Mouse (Mus musculus): ENCODE data around the gene Naa16.

Gene Naa16

GRCm38 (mm10) chr14:79299230-79299629 lies 91.3 kb downstream of the Naa16 start:
- in situ Hi-C loops (cut with MboI, MseI) = no loop called here

- in situ Hi-C loops (cut with MboI, MseI) = no loop called here
Observed at GRCm38 (mm10) chr14:79298314-79298992, 92.1 kb downstream of the Naa16 start.

GRCm38 (mm10) chr14:79296836-79297235 lies 93.7 kb downstream of the Naa16 start:
- in situ Hi-C loops (cut with MboI, MseI) = no loop called here

- in situ Hi-C loops (cut with MboI, MseI) = no loop called here
Observed at GRCm38 (mm10) chr14:79296201-79296600, 94.4 kb downstream of the Naa16 start.

- in situ Hi-C loops (cut with MboI, MseI) = no loop called here
Observed at GRCm38 (mm10) chr14:79295579-79295978, 95.0 kb downstream of the Naa16 start.

DNA sequence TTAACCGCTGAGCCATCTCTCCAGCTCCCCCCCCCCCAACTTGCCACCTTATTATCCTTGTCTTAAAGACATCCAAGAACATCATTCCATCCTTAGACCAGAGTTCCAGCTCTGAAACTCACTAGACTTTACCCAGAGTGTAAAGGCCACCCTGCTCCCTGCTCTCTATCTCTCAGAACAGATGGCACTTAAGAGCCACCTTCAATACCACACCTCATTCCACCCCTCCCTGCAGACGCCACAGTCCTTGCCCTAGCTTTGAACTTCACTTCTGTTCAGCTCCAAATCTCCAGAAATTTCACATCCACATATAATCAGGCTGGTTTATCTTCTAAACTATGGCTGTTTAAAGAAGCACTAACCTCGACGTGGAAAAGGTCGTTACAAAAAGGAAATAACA lies 95.6 kb downstream of the Naa16 start:
- in situ Hi-C loops (cut with MboI, MseI) = no loop called here

- in situ Hi-C loops (cut with MboI, MseI) = no loop called here
Observed at GRCm38 (mm10) chr14:79294051-79294814, 96.3 kb downstream of the Naa16 start.

- in situ Hi-C loops (cut with MboI, MseI) = no loop called here
Observed at GRCm38 (mm10) chr14:79293119-79293780, 97.3 kb downstream of the Naa16 start.

DNA sequence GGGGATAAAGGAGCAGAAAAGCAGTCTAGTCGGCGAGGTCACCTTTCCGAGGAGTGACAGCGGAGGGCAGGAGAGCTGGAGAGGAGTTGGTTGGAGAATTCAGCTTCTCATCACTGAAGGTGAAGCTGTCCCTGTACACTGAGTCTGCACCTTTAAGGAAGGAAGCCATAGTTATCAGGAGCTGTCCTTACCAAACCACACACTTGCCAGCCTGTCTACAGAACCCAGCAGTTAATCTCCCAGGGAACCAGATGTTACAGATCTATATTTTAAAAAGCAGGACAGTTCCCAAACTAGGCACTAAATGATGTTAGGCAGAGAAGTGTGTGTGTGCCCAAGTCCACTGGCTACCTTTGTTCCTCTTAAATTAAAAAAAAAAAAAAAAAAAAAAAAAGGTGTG lies 98.9 kb downstream of the Naa16 start:
- in situ Hi-C loops (cut with MboI, MseI) = no loop called here

DNA sequence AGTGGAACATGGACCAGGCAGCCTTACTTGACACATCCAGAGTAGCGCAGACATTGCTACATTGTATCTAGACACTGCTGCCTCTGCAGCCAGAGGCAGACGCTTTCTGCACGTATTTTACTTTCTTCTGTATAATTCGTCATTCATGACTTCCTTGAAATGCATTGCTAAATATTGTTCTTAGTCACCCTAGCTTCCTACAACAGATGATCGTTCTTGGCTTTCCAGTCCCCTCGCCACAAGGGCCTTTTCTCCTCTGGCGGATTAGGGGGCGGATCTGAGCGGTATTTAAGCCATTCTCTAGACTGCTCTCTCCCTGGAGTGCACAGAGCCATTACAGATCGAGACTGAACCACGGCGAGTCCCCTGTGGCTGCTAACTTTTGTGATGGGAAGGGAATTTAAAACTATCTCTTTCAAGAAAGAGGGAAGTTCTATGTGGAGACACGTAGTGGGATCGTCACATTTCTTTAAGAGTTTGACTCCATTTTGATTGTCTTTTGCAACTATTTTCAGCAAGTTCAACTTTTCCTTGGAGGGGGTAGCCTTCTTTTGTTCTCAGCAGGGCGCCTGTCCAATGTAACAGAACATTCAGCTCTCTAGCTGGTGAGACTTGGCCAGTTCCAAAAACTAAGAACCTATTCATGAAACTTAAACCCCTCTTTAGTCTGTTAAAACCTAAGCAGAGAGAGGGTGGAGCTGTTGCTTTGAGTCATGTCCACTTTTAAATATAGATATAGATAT lies 99.7 kb downstream of the Naa16 start:
- in situ Hi-C loops (cut with MboI, MseI) = no loop called here

DNA sequence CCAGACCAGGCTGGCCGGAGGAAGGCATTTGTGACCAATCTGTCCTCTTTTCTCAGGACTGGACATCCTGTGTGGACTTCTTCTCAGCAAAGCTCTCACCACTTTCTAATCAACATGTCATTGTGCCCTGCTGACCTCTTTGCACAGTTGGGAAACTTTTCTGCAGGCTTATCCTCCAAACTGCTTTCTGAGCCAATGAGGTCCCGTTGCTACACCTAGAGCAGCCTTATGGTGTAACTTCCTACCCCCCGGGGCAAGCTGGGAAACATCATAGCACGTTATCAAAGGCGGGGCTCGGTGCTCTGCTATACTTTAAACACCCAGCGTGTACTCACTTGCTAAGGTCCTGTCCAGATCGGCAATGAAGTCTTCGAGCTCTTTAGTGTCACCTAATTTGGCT lies 100.7 kb downstream of the Naa16 start:
- in situ Hi-C loops (cut with MboI, MseI) = no loop called here

GRCm38 (mm10) chr14:79288280-79288679 lies 102.3 kb downstream of the Naa16 start:
- in situ Hi-C loops (cut with MboI, MseI) = no loop called here

DNA sequence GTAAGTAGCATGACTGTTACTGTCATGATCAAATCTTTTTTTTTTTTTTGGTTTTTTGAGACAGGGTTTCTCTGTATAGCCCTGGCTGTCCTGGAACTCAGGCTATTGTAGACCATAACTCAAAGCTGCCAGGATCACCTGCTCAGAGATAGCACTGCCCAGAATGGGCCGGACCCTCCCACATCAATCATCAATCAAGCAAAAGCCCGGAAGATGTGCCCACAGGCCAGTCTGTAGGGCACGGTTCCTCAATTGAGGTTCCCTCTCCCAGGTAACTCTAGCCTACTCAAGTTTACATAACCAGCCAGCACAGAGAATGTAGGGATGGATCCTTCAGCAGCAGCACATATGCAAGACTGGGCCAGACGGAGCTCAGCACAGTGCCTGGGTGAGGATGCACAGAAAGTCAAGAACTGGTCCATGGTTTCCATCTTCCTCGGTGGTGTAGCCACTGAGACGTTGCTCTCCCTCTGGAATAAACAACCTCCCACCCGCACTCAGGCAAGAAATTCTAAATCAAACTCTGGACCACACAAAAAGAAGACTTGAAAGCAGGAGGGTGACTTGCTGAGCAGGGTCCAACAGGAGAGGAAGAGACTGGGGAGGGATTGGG lies 103.2 kb downstream of the Naa16 start:
- in situ Hi-C loops (cut with MboI, MseI) = no loop called here

DNA sequence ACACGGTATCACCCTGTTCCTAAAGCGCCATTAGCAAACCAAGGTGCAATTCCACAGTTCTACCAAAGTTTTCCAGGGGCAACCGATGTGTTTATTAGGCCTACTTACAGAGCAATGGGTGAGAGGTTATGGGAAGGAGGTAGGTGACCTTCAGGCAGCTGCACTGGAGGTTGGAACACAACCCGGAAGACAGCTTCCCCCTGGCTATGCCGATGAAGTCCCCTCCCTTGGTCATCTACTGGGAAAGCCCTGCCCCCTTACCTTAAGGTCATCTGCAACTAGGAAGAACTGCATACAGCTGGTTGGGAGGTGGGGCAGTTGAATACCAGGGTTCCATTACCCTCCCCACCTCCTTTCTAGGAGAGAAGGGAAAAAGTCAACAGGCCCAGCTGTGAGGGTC lies 105.0 kb downstream of the Naa16 start:
- in situ Hi-C loops (cut with MboI, MseI) = no loop called here

GRCm38 (mm10) chr14:79284616-79285015 lies 106.0 kb downstream of the Naa16 start:
- in situ Hi-C loops (cut with MboI, MseI) = loop anchor here (5.0 kb wide), 1 partner anchor 82 kb away; no protein-coding TSS in a partner anchor

GRCm38 (mm10) chr14:79283952-79284351 lies 106.6 kb downstream of the Naa16 start:
- in situ Hi-C loops (cut with MboI, MseI) = loop anchor here (5.0 kb wide), 1 partner anchor 82 kb away; no protein-coding TSS in a partner anchor

GRCm38 (mm10) chr14:79281894-79282553 lies 108.6 kb downstream of the Naa16 start:
- in situ Hi-C loops (cut with MboI, MseI) = loop anchor here (5.0 kb wide), 1 partner anchor 80 kb away; no protein-coding TSS in a partner anchor

DNA sequence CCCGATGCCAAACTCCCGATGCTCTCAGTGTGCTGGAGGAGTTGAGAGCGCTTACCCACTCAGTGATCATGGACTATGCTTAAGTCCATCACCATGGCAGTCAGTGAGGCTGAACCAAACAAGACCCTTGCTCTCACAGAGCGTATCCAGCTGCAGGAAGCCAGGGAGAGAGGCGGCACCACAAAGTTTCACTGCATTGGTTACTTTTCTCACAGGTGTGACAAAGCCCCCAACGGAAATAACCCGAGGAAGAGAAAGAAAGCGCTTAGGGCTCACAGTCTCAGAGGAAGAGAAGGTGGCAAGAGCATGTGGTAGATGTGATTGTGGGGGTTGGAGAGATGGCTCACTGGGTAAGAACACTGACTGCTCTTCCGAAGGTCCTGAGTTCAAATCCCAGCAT lies 110.1 kb downstream of the Naa16 start:
- in situ Hi-C loops (cut with MboI, MseI) = loop anchor here (5.0 kb wide), 1 partner anchor 78 kb away; no protein-coding TSS in a partner anchor

GRCm38 (mm10) chr14:79279494-79279893 lies 111.1 kb downstream of the Naa16 start:
- in situ Hi-C loops (cut with MboI, MseI) = no loop called here

DNA sequence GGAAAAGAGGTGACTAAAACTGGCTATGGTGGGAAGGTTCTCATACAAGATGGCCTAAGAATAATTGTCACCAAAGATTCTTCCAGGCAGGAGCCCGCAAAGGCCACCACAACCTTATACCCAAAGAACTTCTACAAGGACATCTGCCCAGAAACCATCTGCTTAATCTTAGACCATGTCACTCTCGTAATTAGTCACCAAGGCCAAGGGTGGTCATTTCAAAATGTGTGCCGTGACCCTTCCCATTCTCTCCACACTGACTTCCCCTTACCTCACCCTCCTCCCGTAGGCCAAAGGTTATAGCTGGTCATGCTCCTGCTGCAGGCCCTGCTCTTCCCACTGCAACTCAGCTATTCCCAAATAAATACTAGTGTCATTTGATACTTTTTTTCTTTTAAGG lies 111.7 kb downstream of the Naa16 start:
- in situ Hi-C loops (cut with MboI, MseI) = no loop called here

- in situ Hi-C loops (cut with MboI, MseI) = no loop called here
Observed at GRCm38 (mm10) chr14:79277922-79278321, 112.7 kb downstream of the Naa16 start.
